Mouse (Mus musculus) adrenal gland, postnatal 36 days (tissue): ENCODE measurements around the gene Adra1b. TPM values are rescaled to one million over a fixed set of nuclear protein-coding genes. Genes with fewer than 3 reads are reported as not detected.

ENCODE experiments used
- DNase-seq, 2 experiments: peaks; one replicate each; pipeline ENCODE4 v3.0.0; 2021; ENCODE audit warnings: mixed read lengths in 1 of 2
- long read RNA-seq, 2 experiments: library from polyadenylated mRNA; stranded (forward); transcript quantifications; one replicate each; pipeline ENCODE4 v2.0.0; 2021; ENCODE audit warnings: borderline sequencing depth in 2 of 2
- total RNA-seq, 2 experiments: library from RNA; stranded (reverse); gene quantifications; 2 replicates each; pipeline ENCODE4 v1.2.3; 2021

The Adra1b gene
- 1 to 10 TPM; 2.7 to 2.9 TPM for total RNA-seq
- long read RNA-seq, experiment 1, partial matches to known transcripts: 0 of 2 reads
- long read RNA-seq, experiment 1, other reads (novel, unspliced or antisense): 1 of 2 reads
- long read RNA-seq, experiment 2: 0 reads

DNA sequence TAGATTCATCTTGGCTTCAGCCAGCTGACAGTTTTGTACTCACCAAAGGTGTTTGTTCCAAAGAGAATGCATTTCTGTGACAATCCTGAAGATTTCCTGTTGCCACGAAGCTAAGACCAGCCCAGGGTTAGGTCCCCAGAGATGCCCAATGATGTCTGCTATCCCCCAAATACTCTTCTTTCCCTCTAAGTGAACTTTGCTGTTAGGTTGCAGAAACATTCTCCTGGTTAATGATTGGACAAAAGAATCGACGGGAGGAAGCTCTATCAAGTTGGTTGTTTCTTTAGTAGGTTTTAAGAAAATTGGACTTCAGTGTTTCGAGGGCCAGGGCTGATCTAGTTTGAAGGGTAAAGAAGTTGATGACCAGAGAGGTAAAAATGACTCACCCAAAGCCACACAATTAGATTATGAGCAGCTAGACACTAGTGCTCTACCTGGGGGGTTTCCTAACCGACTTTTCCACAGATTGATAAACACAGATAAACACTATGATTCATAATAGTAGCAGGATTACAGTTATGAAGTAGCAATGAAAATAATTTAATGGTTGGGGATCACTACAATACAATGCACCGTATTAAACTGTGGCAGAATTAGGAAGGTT, at the start of gene Adra1b:
Adra1b (minus strand) TSS at position 160 of the 604 bp plus-strand sequence.
- DNase-seq: no peak

- DNase-seq: peak in 1 of 2 experiments; percentile 16
These were observed 49.3 kb upstream of the Adra1b start for GRCm38 (mm10) chr11:43950274-43950673.

GRCm38 (mm10) chr11:43943781-43944180, 42.8 kb upstream of the Adra1b start:
- DNase-seq: no peak

GRCm38 (mm10) chr11:43943167-43943566, 42.2 kb upstream of the Adra1b start:
- no peak for DNase-seq

- DNase-seq: no peak
These were observed 39.6 kb upstream of the Adra1b start for GRCm38 (mm10) chr11:43940501-43941202.

- DNase-seq: no peak
These were observed 35.0 kb upstream of the Adra1b start for GRCm38 (mm10) chr11:43936023-43936422.

DNA sequence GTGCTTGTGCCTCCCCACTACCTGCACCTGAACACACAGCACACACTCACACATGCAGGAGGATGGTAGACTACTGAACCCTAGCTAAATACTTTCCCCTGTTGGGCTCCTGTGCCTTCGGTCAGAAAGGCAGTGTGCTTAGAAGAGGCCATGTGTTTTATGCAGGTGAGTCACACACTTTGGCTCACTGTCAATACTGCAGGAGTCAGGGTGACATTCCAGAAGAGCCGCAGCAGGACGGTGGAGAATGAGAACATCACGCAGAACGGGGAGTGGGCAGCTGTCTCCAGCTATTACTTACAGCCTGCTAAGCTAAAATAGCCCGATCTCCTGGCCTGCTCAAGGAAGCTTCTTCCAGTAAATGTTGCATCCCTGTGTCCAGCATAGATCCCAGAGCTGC, 32.5 kb upstream of the Adra1b start:
- DNase-seq: peak; percentile 64 to 66

DNA sequence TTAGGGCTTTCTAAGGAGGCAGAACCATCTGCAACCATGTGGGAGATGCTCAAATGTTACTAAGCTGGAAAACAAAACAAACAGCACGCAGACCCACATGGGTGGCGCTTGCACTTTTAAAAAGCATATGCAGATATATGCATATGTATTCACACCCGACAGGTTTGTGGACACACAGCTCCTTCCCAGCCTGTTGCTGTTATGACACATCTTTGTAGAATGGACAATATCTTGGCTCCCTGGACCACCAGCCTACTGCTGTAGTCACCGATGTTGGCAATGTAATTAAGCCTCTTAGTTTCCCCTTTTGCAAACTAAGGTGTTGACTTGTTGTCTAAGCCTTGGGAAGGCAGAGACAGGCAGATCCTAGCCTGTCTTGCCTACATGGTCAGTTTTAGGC, 32.0 kb upstream of the Adra1b start:
- no peak for DNase-seq

GRCm38 (mm10) chr11:43930191-43930590, 29.2 kb upstream of the Adra1b start:
- no peak for DNase-seq

DNA sequence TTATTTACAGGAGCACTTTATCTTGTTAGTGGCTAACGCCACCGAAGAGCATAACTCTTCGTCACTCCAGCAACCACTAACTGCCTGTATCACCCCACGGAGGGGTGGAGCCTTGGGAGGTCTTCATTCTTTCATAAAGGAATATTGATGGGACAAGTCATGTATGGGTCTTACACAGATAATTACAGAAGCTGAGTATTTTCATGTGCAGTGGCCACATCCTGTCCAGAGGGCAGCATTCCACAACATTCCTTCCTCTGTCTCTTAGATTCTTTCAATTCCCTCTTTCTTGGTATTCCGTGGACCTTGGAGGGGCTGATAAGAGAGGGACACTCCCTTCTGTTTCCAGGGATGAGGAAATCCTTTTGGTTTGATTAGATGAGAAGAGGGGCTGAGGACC, 28.7 kb upstream of the Adra1b start:
- no peak for DNase-seq

DNA sequence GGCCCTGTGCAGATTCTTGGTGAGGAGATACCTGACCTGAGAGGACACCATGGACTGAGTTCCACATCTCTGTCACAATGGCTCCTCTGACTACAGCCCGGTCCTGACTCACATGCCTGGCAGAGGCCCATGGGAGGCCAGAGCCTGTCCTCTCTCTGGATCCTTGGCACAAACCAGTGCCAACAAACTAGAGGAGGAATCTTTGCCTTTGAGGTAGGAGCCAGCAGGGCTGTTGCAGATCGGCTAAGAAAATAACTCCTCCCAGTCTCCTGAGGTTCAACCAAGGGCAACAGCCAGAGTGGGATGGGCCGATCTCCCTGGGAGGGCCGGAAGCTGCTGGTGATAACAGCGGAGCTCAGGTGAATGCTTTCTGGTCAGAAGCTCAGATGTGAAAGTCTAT, 28.2 kb upstream of the Adra1b start:
- peak; percentile 85 to 88 for DNase-seq

DNA sequence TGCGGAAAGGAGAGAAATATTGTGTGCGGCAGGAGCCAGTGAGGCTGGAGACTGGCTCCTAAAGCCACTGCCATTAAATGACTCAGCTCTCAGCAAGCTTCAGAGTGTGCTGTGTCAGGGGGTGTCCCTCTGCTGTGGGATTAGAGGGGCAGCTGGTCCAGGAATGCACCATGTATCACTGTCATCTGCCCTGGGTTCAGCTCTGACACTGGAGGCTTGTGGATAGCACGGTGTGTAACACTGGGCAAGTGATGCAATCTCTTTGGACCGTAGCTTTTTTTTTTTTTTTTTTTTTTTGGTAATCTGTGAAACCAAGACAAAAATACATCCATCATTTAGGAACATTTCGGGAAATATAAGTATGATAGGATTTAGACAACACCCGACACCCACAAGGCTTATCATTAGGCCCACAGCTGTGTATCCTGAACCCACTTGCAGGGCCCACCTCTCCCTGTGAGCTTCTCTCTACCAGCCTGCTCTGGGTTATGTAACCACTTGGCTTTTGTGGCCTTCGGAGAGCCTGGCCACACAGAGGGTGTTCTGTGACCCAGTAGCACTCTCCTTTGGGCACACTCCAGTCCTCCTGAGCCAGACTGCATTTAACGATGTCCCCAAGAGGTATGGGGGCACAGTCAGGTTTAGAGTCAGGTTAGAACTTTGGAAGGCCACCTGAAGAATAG, 26.3 kb upstream of the Adra1b start:
- peak; percentile 36 to 42 for DNase-seq

GRCm38 (mm10) chr11:43926163-43926562, 25.2 kb upstream of the Adra1b start:
- DNase-seq: peak in 1 of 2 experiments; percentile 28

DNA sequence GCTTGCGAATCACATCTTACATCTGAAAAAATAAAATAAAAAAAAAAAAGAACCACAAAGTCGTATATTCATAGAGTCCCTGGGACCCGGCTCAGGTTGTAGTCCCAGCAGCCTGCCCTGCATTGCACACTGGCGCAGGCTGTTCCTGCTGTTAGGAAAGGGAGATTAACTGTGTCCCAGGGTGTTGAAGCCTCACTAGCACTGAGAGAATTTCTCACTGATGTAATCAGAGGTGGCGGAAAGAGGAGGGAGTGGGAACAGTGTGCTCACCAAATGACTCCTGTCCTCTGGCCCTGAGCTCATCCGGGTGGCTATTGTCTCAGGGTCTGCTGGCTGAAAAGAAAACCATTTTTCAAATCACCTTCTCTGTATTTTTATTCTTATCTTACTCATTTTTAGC, 24.6 kb upstream of the Adra1b start:
- no peak for DNase-seq

DNA sequence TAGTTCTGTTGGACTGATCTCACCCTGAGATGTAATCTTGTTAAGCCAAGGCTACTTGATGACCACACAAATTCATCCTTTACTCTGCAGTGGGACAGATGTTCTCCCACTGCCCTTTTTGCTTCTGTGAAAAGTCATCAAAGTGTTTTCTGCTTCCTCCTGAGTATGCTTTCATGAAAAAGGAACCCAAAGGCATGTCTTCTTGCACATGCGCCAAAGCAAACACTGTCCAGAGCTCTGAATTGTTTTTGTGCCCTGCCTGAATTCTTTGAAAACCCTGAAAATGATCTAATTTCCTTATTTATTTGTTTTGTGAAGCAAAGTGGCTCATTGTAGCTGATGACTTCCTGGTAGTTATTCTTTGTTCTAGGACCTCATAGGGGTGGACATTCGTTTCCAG, 20.7 kb upstream of the Adra1b start:
- no peak for DNase-seq

DNA sequence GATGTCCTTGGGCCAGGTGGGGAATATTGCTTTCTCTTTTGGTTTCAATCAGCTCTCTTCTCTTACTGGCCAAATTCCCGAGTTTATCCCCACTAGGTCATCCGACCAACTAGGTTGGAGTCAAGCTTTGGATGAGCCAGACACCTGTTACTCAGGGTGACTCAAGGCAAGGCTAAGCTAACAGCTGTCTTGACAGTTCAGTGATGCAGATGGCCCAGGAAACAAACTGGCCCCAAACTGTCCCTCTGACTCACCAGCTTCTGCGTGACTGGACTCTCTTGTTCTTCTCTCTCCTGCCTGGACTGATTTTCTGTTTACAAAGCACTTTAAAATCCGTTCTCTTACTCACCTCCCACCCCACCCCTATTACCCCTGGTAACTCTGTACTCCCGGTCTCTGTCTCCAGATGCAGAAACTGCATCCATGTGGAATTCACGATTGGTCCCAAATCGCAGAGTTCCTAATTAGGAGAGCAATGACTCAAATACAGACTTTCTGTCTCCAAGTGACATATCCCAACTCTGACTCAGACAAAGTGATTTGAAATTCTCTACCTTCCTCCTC, 18.6 kb upstream of the Adra1b start:
- DNase-seq: peak; percentile 41 to 45

DNA sequence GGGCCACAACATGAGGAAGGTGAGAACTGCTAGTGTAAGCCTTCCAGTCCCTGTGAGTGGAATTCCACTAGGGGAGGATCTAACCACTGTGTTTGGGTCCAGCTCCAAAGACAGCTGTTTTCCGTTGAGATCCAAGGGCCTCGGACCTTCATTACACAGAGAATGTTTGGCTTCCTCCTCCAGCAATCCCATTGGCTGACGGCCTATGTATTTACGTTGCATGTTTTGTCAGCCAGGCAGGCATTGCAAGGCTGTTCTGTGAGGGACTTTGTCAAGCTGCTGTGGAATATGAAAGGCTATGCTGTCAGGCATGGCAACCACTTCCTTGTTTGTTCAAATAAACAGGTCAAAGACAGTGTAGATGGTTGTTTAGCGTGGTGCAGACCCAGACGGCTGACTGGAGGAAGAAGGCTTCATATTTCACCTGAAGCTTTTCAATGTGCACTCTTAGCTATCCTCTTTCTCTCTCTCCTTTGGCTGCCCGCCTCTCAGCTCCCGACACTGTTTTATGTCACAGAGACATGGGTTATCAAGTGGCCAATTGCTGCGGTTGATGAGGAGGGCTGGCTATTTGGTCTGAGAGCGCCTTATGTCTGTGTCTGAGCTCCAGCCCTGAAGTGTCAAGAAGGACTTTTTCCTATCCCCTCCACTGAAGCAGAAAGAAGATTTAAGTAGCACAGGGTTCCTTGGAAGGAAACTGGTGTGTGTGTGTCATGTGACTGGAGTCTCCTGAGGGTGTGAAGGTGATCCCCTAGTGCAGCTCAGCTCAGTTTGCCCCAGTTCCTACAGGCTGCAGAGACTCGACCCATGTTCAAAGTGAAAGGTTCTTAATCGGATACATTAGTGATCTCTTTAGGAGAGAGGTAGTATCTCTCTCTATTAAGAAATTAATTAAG, 13.8 kb upstream of the Adra1b start:
- no peak for DNase-seq

- DNase-seq: no peak
These were observed 11.3 kb upstream of the Adra1b start for GRCm38 (mm10) chr11:43912136-43912888.

- DNase-seq: no peak
These were observed 10.6 kb upstream of the Adra1b start for GRCm38 (mm10) chr11:43911646-43912045.

GRCm38 (mm10) chr11:43903351-43903750, 2.3 kb upstream of the Adra1b start:
- peak in 1 of 2 experiments; percentile 7 for DNase-seq

DNA sequence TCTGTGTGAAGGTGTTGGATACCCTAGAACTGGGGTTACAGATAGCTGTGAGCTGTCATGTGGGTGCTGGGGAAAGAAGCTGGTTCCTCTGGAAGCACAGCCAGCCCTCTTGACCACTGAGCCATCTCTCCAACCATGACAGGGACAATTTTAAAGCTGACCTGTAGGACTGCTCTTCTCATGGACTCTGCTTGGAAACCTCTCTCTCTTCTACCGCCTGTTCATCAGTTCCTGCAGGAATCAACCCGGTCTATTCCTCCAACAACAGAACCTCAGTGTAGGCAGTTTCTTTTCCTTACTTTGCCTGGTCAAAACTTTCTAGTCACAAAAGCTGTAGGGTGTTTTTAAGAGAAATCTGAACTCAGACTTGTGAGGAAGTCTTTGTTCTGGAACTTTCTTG, 1.3 kb downstream of the Adra1b start:
- no peak for DNase-seq
